Mouse (Mus musculus) midbrain, embryonic 11.5 days (tissue): ENCODE data around the gene Pitpnm2. TPM values are rescaled to one million over a fixed set of nuclear protein-coding genes. Genes with fewer than 3 reads are reported as not detected.

ENCODE experiments used
- ATAC-seq: fragments of 200-750 bp; cut with Nextera tagmentation; 2 replicates; pipeline ENCODE4 v1.8.0; 2017; ENCODE audit warnings: moderate TSS enrichment, moderate library complexity; ENCODE audit not compliant: low FRiP score
- DNase-seq: peaks from one replicate; pipeline ENCODE4 v3.0.0; 2015; ENCODE audit warnings: low spot score; ENCODE audit errors: missing footprints
- H3K27ac ChIP-seq: fragments of 300-500 bp; sonication (generic); 2 replicates; pipeline ENCODE4 v1.5.1; 2014; ENCODE audit warnings: low read depth, low read length
- H3K27me3 ChIP-seq: fragments of 300-500 bp; sonication (generic); 2 replicates; pipeline ENCODE4 v1.6.1; 2014; ENCODE audit warnings: mild to moderate bottlenecking, low read length, moderate library complexity, mixed read lengths; ENCODE audit not compliant: control insufficient read depth, insufficient read depth
- H3K36me3 ChIP-seq: fragments of 300-500 bp; sonication (generic); 2 replicates; pipeline ENCODE4 v1.6.1; 2014; ENCODE audit warnings: mild to moderate bottlenecking, low read length, moderate library complexity, mixed read lengths; ENCODE audit not compliant: control insufficient read depth, insufficient read depth
- H3K4me1 ChIP-seq: fragments of 300-500 bp; sonication (generic); 2 replicates; pipeline ENCODE4 v1.6.1; 2014; ENCODE audit warnings: low read length; ENCODE audit not compliant: control insufficient read depth, insufficient read depth
- H3K4me2 ChIP-seq: fragments of 300-500 bp; sonication (generic); 2 replicates; pipeline ENCODE4 v1.6.1; 2014; ENCODE audit warnings: mild to moderate bottlenecking, moderate library complexity
- H3K4me3 ChIP-seq: fragments of 300-500 bp; sonication (generic); 2 replicates; pipeline ENCODE4 v1.5.1; 2014; ENCODE audit warnings: low read depth, low read length
- H3K9ac ChIP-seq: fragments of 300-500 bp; sonication (generic); 2 replicates; pipeline ENCODE4 v1.6.1; 2014; ENCODE audit warnings: low read length
- H3K9me3 ChIP-seq: fragments of 300-500 bp; sonication (generic); 2 replicates; pipeline ENCODE4 v1.6.1; 2016; ENCODE audit warnings: low read length; ENCODE audit not compliant: control insufficient read depth
- WGBS: fragments of 180-500 bp; shearing (Covaris S2); extraction: QIAGEN DNeasy Blood & Tissue Kit; methylation state at CpG from one replicate; pipeline ENCODE4 v1.1.7; 2014; 5-methylcytosine and 5-hydroxymethylcytosine counted together
- polyA plus RNA-seq: library from polyadenylated mRNA; unstranded; fragments of >200 nt; fragmentation: Nextera tagmentation; extraction: Ambion mirVana; gene quantifications from 2 replicates; pipeline ENCODE4 v1.2.1, GENCODE M21; 2014

Gene Pitpnm2
- polyA plus RNA-seq, 1 experiment from 2014 or later = 4.6 TPM

DNA sequence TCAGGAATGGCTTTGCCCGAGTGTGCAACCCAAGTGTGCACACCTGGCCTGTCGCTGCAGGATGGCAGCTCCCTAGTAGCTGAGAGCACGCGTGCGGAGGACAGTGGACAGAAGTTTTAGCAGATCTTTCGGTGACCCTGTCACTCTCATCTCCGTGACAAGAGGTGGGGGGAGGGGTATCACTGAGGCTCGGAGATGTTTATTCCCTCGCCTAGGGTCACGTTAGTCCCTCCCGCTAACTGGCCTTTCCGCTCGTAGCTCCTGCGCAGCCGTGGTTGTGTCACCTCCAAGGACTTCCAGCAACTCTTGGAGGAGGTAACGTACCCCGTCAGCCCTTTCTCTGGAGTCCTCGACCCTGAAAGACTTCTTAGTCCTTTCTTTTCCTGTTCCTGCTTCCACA is 137.0 kb downstream of the Pitpnm2 start:
- Histone ChIP-seq H3K9ac (peak overlapping the region; percentile 77), H3K27ac (peak overlapping the region; percentile 67), H3K4me3 (peak overlapping the region; percentile 94), H3K9me3 (no peaks in the 10 kb centered on the region), H3K4me2 (peak overlapping the region; percentile 73), H3K4me1 (peaks cover 19% of the 10 kb centered on the region), H3K36me3 (no peaks in the 10 kb centered on the region; the same call in 1 of the 2 replicates), H3K27me3 (no peaks in the 10 kb centered on the region)
- under 1% methylated on average over 18 of the region's 18 CpGs for WGBS
- no peak for DNase-seq
- ATAC-seq = no peak; the same call in 1 of the 2 replicates

DNA sequence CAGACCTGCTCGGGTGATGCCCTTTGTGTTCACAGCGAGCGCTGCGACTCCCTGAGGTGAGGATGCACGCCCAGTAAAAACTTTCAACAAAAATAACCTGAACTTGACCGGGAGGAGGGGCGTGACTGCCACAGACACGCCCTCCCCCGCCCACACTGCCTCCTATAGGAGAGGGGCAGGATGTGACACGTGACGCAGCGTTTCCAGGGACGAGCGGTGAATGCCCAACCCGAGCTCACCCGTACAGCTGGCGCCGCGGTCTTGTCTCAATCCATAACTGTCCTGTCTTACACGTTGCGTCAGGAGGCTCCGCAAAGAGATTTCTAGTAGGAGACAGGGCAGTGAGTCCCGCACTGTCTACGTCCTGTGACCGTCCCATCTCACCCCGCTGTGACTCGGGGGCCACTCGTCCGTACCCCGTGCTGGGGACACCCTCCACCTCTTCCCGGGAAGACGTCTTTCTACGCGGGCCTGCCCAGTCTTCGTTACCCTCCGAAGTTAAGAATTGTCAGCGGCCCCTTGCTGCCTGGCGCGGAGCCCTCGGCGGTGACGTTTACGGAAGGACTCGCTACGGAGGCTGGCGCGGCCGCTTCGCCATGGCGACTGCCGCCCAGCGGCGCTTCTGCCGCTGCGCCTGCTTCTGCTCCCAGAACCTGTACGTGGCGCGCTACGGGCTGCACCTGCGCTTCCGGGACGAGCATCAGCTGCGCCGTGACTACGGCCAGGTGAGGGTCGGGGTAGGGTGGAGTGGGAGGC is 137.6 kb downstream of the Pitpnm2 start, which contains the start of gene Ogfod2:
Gene Ogfod2, plus strand, starts transcription at position 556 of the 756 bp plus-strand sequence.
- Histone ChIP-seq H3K9ac (peak within 1 kb of the TSS; percentile 77), H3K27ac (peak within 1 kb of the TSS; percentile 67), H3K9me3 (no peaks in the 10 kb centered on the region), H3K4me3 (peak within 1 kb of the TSS; percentile 94), H3K27me3 (no peaks in the 10 kb centered on the region), H3K4me2 (peak within 1 kb of the TSS; percentile 73), H3K4me1 (peaks cover 15% of the 10 kb centered on the region), H3K36me3 (no peaks in the 10 kb centered on the region)
- ATAC-seq (peak; percentile 94), DNase-seq (peak; percentile 99)
- under 1% methylated on average over 65 of the region's 66 CpGs for WGBS

DNA sequence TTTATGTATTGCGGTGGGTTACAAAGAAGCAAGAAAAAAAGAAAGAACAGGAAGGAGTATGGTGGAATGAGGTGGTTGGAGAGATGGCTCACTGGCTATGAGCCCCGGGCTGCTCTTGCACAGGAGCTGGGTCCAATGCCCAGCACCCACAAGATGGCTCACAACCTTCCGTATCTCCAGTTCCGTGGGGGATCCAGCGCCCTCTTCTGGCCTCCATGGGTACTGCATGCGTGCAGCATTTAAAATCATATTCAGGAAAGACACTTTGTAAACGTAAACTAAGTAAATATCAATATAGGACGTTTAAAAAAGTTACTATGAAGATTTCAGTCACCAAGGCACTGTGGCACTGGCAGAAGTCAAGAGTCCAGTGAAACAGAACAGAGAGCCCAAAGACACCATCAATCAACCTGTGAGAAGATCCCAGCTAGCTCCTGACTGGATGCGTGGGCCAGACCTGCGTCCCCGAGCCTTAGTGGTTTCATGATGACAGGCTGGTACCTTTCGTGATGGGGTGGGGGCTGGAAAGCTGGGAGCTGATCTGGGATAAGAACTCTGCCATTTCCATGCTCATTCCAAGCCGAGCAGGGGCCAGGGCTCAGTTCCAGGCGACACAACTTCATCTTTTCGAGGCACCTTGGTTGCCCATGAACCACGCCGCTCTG is 138.4 kb downstream of the Pitpnm2 start:
- Histone ChIP-seq H3K9me3 (no peaks in the 10 kb centered on the region), H3K9ac (peak overlapping the region; percentile 77), H3K27me3 (no peaks in the 10 kb centered on the region), H3K36me3 (no peaks in the 10 kb centered on the region), H3K4me2 (peak overlapping the region; percentile 73), H3K4me3 (peak overlapping the region; percentile 94), H3K4me1 (peaks cover 9% of the 10 kb centered on the region), H3K27ac (no peak overlapping the region)
- ATAC-seq = no peak; the same call in 1 of the 2 replicates
- DNase-seq = peak; percentile 96
- 25% methylated on average over 17 of the region's 17 CpGs for WGBS

DNA sequence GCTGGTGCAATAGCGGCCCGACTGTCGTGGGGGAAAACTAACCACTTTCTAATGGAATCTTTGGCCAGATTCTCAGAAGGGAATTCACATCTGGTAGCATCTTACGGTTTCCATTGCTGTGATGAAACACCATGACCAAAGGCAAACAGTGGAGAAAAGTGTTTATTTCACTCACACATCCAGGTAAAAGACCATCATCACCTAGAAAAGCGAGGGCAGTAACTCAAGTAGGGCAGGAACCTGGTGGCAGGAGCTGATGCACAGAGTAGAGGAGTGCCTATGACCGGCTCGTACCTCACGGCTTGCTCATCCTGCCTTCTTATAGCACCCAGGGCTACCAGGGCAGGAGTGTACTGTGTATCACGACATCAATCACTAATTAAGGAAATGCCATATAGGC is 146.0 kb downstream of the Pitpnm2 start:
- H3K9ac ChIP-seq = no peak overlapping the region
- 96% methylated on average over 9 of the region's 9 CpGs for WGBS
- no peaks in the 10 kb centered on the region for H3K36me3 ChIP-seq
- no peak overlapping the region for H3K4me2 ChIP-seq
- H3K4me1 ChIP-seq = no peaks in the 10 kb centered on the region
- no peaks in the 10 kb centered on the region for H3K9me3 ChIP-seq
- no peak overlapping the region for H3K27ac ChIP-seq
- no peak overlapping the region for H3K4me3 ChIP-seq
- DNase-seq (peak; percentile 12), ATAC-seq (no peak)
- no peaks in the 10 kb centered on the region for H3K27me3 ChIP-seq

DNA sequence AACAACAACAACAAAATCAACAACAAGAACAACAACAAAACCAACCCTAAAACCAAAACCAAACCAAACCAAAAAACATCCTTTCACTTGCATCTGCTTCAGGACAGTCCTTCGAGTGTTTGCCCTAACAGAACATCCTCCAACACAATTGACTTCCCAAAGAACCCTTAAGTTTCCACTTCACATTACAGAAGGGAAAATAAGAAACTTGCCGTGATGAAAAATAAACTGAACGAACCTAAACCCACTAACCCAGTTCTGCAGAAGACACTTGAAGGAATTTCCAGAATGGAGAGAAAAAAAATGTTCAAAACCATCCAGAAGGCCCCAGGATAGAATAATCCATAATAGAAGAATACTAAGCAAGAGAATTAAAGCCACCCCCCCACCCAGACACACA is 146.5 kb downstream of the Pitpnm2 start:
- H3K36me3 ChIP-seq = no peaks in the 10 kb centered on the region
- WGBS = 84% methylated on average over 3 of the region's 3 CpGs
- no peaks in the 10 kb centered on the region for H3K27me3 ChIP-seq
- no peak overlapping the region for H3K4me3 ChIP-seq
- no peak overlapping the region for H3K27ac ChIP-seq
- H3K9ac ChIP-seq = no peak overlapping the region
- DNase-seq (peak; percentile 59), ATAC-seq (no peak)
- no peaks in the 10 kb centered on the region for H3K9me3 ChIP-seq
- H3K4me1 ChIP-seq = no peaks in the 10 kb centered on the region
- no peak overlapping the region for H3K4me2 ChIP-seq

DNA sequence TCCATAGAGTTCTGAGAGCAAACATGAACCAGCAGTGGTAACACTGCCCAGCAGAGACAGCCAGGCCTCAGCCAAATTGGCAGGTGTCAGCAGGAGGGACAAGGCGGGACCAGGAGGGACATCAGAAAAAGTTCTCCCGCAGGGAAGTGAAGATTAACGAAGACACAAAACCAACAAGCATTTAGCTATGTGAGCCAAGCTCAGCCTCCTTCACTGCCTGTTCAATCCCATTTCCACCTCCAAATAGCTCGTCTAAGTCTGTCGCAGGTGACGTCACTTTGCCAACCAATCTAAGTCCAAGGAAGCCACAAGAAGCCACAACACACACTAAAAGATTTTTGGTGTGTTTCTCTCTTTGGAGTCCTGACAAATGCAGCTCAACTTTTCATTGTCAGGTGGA is 147.2 kb downstream of the Pitpnm2 start:
- no peak for ATAC-seq
- no peak overlapping the region for H3K9ac ChIP-seq
- DNase-seq = peak; percentile 62
- no peaks in the 10 kb centered on the region for H3K27me3 ChIP-seq
- 84% methylated on average over 6 of the region's 6 CpGs for WGBS
- no peak overlapping the region for H3K27ac ChIP-seq
- no peaks in the 10 kb centered on the region for H3K4me1 ChIP-seq
- H3K4me3 ChIP-seq = no peak overlapping the region
- H3K36me3 ChIP-seq = no peaks in the 10 kb centered on the region
- H3K4me2 ChIP-seq = no peak overlapping the region
- H3K9me3 ChIP-seq = no peaks in the 10 kb centered on the region

DNA sequence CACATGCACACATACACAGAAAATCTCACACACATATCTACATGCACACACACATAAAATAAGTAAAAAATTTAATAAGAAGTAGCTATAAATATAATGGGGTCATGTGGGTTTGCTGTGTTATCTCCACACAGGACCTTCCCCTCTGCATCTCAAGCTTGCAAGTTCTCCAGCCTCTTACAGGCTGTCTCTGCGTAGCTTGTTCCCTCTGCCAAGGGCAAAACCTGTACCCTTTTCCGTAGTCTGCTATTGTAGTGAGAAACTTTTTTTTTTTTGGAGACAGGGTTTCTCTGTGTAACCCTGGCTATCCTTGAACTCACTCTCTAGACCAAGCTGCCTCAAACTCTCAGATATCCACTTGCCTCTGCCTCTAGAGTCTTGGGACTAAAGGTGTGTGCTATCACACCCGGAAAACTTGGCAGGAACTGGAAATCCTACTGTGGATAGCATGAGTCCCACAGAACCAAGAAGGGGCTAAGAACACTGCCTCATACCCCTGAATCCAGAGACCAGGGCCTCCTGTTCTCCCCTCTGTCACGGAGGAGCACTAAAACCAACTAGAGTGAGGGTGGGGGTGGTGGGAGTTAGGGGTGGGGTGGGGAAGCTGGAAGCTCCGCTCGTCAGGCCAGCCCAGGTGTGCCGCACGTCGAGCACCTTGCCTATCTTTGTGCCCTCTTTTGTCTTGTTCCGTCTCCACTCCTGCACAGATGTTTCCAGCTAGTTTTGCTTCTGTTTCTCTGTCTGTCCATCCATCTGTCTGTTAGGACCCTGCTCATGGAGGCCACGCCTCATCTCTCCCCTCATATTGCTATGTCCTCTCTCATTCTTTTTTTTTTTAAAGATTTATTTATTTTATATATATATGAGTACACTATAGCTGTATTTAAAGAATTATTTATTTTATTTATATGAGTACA is 149.2 kb downstream of the Pitpnm2 start:
- Histone ChIP-seq H3K4me2 (no peak overlapping the region), H3K9ac (no peak overlapping the region), H3K27ac (no peak overlapping the region), H3K36me3 (no peaks in the 10 kb centered on the region), H3K4me1 (peaks cover 2% of the 10 kb centered on the region), H3K27me3 (peaks cover 3% of the 10 kb centered on the region; the same call in 1 of the 2 replicates), H3K4me3 (no peak overlapping the region), H3K9me3 (no peaks in the 10 kb centered on the region)
- peak; percentile 28 for DNase-seq
- no peak for ATAC-seq
- WGBS = 93% methylated on average over 11 of the region's 11 CpGs

DNA sequence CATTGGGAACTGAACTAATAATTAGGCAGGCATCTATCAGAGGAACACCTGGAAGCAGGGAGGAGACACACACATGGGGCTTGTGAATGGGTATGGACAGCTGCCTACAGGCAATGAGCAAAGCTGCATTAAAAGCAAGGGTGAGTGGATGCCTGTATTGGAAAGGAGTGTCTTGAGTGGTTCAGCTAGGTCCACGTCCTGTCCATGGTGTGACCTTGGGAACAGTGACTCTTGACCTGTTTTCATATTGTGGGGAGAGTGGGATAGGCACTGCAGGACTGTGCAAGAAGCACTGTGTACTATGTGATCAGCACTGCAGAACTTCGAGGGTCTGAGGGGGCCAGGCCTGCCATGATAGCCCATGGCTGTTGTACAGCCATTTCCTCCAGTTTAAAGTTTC is 150.6 kb downstream of the Pitpnm2 start:
- Histone ChIP-seq H3K4me2 (no peak overlapping the region), H3K27me3 (peaks cover 6% of the 10 kb centered on the region; the same call in 1 of the 2 replicates), H3K27ac (no peak overlapping the region), H3K4me1 (peaks cover 6% of the 10 kb centered on the region), H3K36me3 (no peaks in the 10 kb centered on the region), H3K9ac (no peak overlapping the region), H3K4me3 (no peak overlapping the region), H3K9me3 (no peaks in the 10 kb centered on the region)
- DNase-seq (peak; percentile 26), ATAC-seq (no peak)
- 74% methylated on average over 2 of the region's 2 CpGs for WGBS
